Mouse (Mus musculus) erythroblast, embryonic 14.5 days (primary cell): Measurements from ENCODE around the gene Gm10662. TPM values are rescaled to one million over a fixed set of nuclear protein-coding genes. Genes with fewer than 3 reads are reported as not detected.
"Not testable (repeated sequence)": the region's sequence is repeated elsewhere in the genome, so short reads cannot be mapped to it uniquely, and the experiment has no call there.

Source experiments
- H3K27me3 ChIP-seq: 2 replicates; pipeline ENCODE4 v1.6.1; 2012; ENCODE audit warnings: inconsistent platforms; ENCODE audit not compliant: control insufficient read depth
- H3K36me3 ChIP-seq: 2 replicates; pipeline ENCODE4 v1.6.1; 2012; ENCODE audit warnings: mild to moderate bottlenecking, inconsistent platforms; ENCODE audit not compliant: control insufficient read depth
- H3K4me1 ChIP-seq: 2 replicates; pipeline ENCODE4 v1.6.1; 2012; ENCODE audit warnings: inconsistent platforms; ENCODE audit not compliant: control insufficient read depth
- H3K4me3 ChIP-seq: replicated peaks from 2 replicates; pipeline ENCODE3; 2012; ENCODE audit warnings: moderate library complexity, mild to moderate bottlenecking, inconsistent platforms
- H3K9me3 ChIP-seq: 2 replicates; pipeline ENCODE4 v1.6.1; 2012; ENCODE audit warnings: low read length, inconsistent platforms, mixed read lengths; ENCODE audit not compliant: control insufficient read depth
- polyA plus RNA-seq: library from polyadenylated mRNA; stranded (reverse); fragments of >175 nt; gene quantifications from 2 replicates; pipeline ENCODE4 v1.2.3, GENCODE M21; 2012

Gm10662 gene
- not detected in 2 replicates for polyA plus RNA-seq

GRCm38 (mm10) chr7:23144380-23144779 is at the start of gene Gm10662:
Gene Gm10662 (minus strand): TSS chr7:23144480.
- not testable (repeated sequence) for H3K27me3 ChIP-seq, H3K4me3 ChIP-seq, H3K36me3 ChIP-seq, H3K9me3 ChIP-seq, H3K4me1 ChIP-seq

DNA sequence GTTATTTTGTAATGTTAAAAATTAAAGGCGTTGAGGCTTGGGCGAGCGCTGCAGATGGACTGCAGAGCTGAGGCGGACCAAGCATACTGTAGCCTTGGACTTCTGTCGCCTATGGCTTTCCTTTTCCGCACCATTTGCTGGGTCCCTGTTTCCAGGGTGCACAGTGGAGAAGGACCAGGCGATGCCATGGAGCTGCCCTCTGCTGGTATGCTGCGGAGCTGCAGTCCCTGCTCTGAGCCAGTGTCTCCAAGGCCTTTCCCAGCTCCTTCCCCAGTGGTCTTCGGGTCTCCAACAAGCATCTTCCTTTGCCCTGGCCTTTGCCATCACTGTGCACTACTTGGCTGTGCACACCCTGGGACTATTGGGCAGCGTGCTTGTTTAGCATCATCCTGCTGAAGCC is 19.2 kb upstream of the Gm10662 start:
- not testable (repeated sequence) for H3K36me3 ChIP-seq, H3K9me3 ChIP-seq, H3K4me1 ChIP-seq, H3K27me3 ChIP-seq, H3K4me3 ChIP-seq

Other genes starting within 250 kb of the Gm10662 start
- gene Gm4214, start 159.8 kb downstream of the Gm10662 start, polyA plus RNA-seq: not detected in 2 replicates
- gene Gm4216, start 124.6 kb downstream of the Gm10662 start, polyA plus RNA-seq: not detected in 2 replicates
- gene Vmn1r163, start 88.9 kb downstream of the Gm10662 start, polyA plus RNA-seq: 0.09 TPM in 1 of 2 replicates, not detected in the other
- not detected in 2 replicates for gene Gm8720, start 77.0 kb downstream of the Gm10662 start, polyA plus RNA-seq
- gene Vmn1r165, start 72.9 kb upstream of the Gm10662 start, polyA plus RNA-seq: not detected in 2 replicates
- not detected in 2 replicates for gene Vmn1r166, start 107.2 kb upstream of the Gm10662 start, polyA plus RNA-seq
- gene Gm6902, start 134.4 kb upstream of the Gm10662 start, polyA plus RNA-seq: not detected in 2 replicates
- gene Nlrp4e, start 156.7 kb upstream of the Gm10662 start, polyA plus RNA-seq: not detected in 2 replicates
- gene Nlrp5, start 241.4 kb upstream of the Gm10662 start, polyA plus RNA-seq: not detected in 2 replicates